Mouse (Mus musculus) lung, postnatal 0 days (tissue): ENCODE results near the gene Aco1.

Experiments
- CTCF ChIP-seq: IDR thresholded peaks from 2 replicates; pipeline ENCODE4 v1.5.1; 2016; ENCODE audit warnings: antibody characterized with exemption, mild to moderate bottlenecking
- EP300 ChIP-seq: IDR thresholded peaks from 2 replicates; pipeline ENCODE4 v1.6.1; 2016; ENCODE audit warnings: antibody characterized with exemption, mild to moderate bottlenecking, control low read depth

GRCm38 (mm10) chr4:40102996-40103395 is 39.9 kb upstream of the Aco1 start:
- TF ChIP-seq CTCF (no peak), EP300 (no peak)
